Mouse (Mus musculus): ENCODE measurements around the gene Plekha1. TPM values are rescaled to one million over a fixed set of nuclear protein-coding genes. Genes with fewer than 3 reads are reported as not detected.

Gene Plekha1
- polyA plus RNA-seq, 1 experiment = 63.3 TPM

DNA sequence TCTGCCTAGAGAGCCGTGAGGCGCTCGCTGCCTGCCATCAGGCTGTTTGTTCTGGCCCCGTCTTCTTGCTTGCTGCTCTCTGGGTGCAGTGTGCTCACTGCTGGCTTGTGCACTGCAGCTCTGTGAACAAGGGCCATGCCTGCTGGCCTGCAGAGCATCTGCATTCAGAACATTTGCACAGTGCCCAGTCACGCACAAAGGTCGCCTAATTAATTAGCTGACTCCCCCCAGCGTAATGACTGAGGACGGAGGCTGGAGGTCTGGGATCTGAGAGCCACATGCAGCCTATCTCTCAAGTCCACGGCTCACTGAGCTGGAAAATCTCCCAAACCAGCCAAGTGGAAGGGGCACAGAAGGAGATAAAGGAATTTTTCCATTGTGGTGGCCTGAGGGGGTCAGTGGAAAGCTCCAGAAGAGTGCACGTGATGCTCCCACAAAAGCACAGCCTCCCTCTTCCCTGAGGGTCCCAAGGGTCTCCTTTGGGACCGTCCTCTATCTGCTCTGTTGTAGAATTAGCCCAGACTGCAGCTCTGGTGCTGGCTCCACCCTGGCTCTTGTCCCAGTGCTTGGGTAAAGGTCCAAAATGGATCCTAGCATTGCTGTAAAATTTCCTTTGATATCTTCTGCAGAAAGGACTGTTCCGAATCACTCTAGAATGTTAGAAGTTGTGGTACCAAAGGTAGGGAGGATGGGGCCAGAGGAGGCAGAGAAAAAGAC, 27.5 kb upstream of the Plekha1 start:
- H3K27me3 ChIP-seq (replicated peaks; ENCODE audit: control insufficient read depth, insufficient read depth, low read length) = no peaks in the 10 kb centered on the region
- H3K27ac ChIP-seq (ENCODE audit: insufficient read depth, low read depth, low read length) = peak overlapping the region; percentile 81
- H3K4me3 ChIP-seq (ENCODE audit: insufficient read depth, low read depth, low read length) = no peak overlapping the region
- no peaks in the 10 kb centered on the region for H3K36me3 ChIP-seq (ENCODE audit: control insufficient read depth, insufficient read depth, low read length)
- H3K4me1 ChIP-seq (ENCODE audit: control insufficient read depth, insufficient read depth, low read length) = peaks cover 33% of the 10 kb centered on the region
- TF ChIP-seq CTCF (conservative IDR thresholded peaks at IDR 0.05; ENCODE audit: insufficient read depth, insufficient read length, low read depth, low read length) = no peak
- no peak for TF ChIP-seq POLR2A (IDR thresholded peaks at IDR 0.05; ENCODE audit: low read depth, low read length)
- DNase-seq = peak; percentile 94
- 21% methylated on average over 12 of the region's 12 CpGs for WGBS

- TF ChIP-seq CTCF (conservative IDR thresholded peaks at IDR 0.05; ENCODE audit: insufficient read depth, insufficient read length, low read depth, low read length) = no peak
- TF ChIP-seq POLR2A (IDR thresholded peaks at IDR 0.05; ENCODE audit: low read depth, low read length) = no peak
Observed at GRCm38 (mm10) chr7:130838658-130839025, 26.9 kb upstream of the Plekha1 start.

GRCm38 (mm10) chr7:130839380-130840100, 26.0 kb upstream of the Plekha1 start:
- TF ChIP-seq CTCF (conservative IDR thresholded peaks at IDR 0.05; ENCODE audit: insufficient read depth, insufficient read length, low read depth, low read length) (no peak), POLR2A (IDR thresholded peaks at IDR 0.05; ENCODE audit: low read depth, low read length) (no peak)
- Histone ChIP-seq H3K36me3 (ENCODE audit: control insufficient read depth, insufficient read depth, low read length) (no peaks in the 10 kb centered on the region), H3K4me1 (ENCODE audit: control insufficient read depth, insufficient read depth, low read length) (peaks cover 32% of the 10 kb centered on the region), H3K27ac (ENCODE audit: insufficient read depth, low read depth, low read length) (no peak overlapping the region), H3K4me3 (ENCODE audit: insufficient read depth, low read depth, low read length) (no peak overlapping the region), H3K27me3 (replicated peaks; ENCODE audit: control insufficient read depth, insufficient read depth, low read length) (no peaks in the 10 kb centered on the region)
- no peak for DNase-seq
- 91% methylated on average over 12 of the region's 12 CpGs for WGBS

More at GRCm38 (mm10) chr7:130838658-130839025, 26.9 kb upstream of the Plekha1 start:
- 50% methylated on average over 3 of the region's 3 CpGs for WGBS
- Histone ChIP-seq H3K4me1 (ENCODE audit: control insufficient read depth, insufficient read depth, low read length) (peaks cover 33% of the 10 kb centered on the region), H3K4me3 (ENCODE audit: insufficient read depth, low read depth, low read length) (no peak overlapping the region), H3K27ac (ENCODE audit: insufficient read depth, low read depth, low read length) (peak overlapping the region; percentile 76), H3K36me3 (ENCODE audit: control insufficient read depth, insufficient read depth, low read length) (no peaks in the 10 kb centered on the region), H3K27me3 (replicated peaks; ENCODE audit: control insufficient read depth, insufficient read depth, low read length) (no peaks in the 10 kb centered on the region)
- DNase-seq = no peak

GRCm38 (mm10) chr7:130847164-130847718, 18.3 kb upstream of the Plekha1 start:
- H3K4me3 ChIP-seq (ENCODE audit: insufficient read depth, low read depth, low read length) = no peak overlapping the region
- TF ChIP-seq POLR2A (IDR thresholded peaks at IDR 0.05; ENCODE audit: low read depth, low read length) = no peak
- no peak for TF ChIP-seq CTCF (conservative IDR thresholded peaks at IDR 0.05; ENCODE audit: insufficient read depth, insufficient read length, low read depth, low read length)
- 89% methylated on average over 17 of the region's 17 CpGs for WGBS

GRCm38 (mm10) chr7:130854684-130855292, 10.8 kb upstream of the Plekha1 start:
- H3K27me3 ChIP-seq (replicated peaks; ENCODE audit: control insufficient read depth, insufficient read depth, low read length) = no peaks in the 10 kb centered on the region
- H3K4me3 ChIP-seq (ENCODE audit: insufficient read depth, low read depth, low read length) = no peak overlapping the region
- H3K4me1 ChIP-seq (ENCODE audit: control insufficient read depth, insufficient read depth, low read length) = no peaks in the 10 kb centered on the region
- no peak overlapping the region for H3K27ac ChIP-seq (ENCODE audit: insufficient read depth, low read depth, low read length)
- DNase-seq = no peak
- TF ChIP-seq POLR2A (IDR thresholded peaks at IDR 0.05; ENCODE audit: low read depth, low read length) (no peak), CTCF (conservative IDR thresholded peaks at IDR 0.05; ENCODE audit: insufficient read depth, insufficient read length, low read depth, low read length) (no peak)
- H3K36me3 ChIP-seq (ENCODE audit: control insufficient read depth, insufficient read depth, low read length) = no peaks in the 10 kb centered on the region
- 85% methylated on average over 4 of the region's 4 CpGs for WGBS

More at GRCm38 (mm10) chr7:130847164-130847718, 18.3 kb upstream of the Plekha1 start:
- Histone ChIP-seq H3K27me3 (replicated peaks; ENCODE audit: control insufficient read depth, insufficient read depth, low read length) (no peaks in the 10 kb centered on the region), H3K27ac (ENCODE audit: insufficient read depth, low read depth, low read length) (no peak overlapping the region), H3K36me3 (ENCODE audit: control insufficient read depth, insufficient read depth, low read length) (no peaks in the 10 kb centered on the region), H3K4me1 (ENCODE audit: control insufficient read depth, insufficient read depth, low read length) (no peaks in the 10 kb centered on the region)
- DNase-seq = no peak

DNA sequence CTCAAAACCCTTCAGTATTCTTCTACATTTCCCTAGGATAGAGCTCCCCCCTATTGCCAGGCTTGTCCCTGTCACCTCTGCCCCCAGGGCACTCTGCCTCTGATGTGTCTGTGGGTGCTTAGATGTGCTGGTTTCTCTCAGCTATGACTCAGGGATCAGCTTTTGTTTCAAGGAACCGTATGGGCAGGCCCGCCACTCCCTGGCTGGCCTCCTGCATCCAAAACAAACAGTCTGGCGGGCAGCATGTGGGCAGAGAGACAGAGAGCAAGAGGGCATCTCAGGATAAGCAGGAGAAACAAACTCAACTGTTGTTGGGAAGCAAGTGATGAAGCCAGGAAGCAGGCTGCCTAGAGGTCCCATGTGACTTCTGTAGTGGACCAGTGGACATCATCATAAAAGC, 9.9 kb upstream of the Plekha1 start:
- DNase-seq = peak; percentile 41

More for the DNA sequence above, 9.9 kb upstream of the Plekha1 start:
- Histone ChIP-seq H3K27ac (ENCODE audit: insufficient read depth, low read depth, low read length) (no peak overlapping the region), H3K27me3 (replicated peaks; ENCODE audit: control insufficient read depth, insufficient read depth, low read length) (no peaks in the 10 kb centered on the region), H3K4me3 (ENCODE audit: insufficient read depth, low read depth, low read length) (no peak overlapping the region), H3K4me1 (ENCODE audit: control insufficient read depth, insufficient read depth, low read length) (no peaks in the 10 kb centered on the region), H3K36me3 (ENCODE audit: control insufficient read depth, insufficient read depth, low read length) (no peaks in the 10 kb centered on the region)
- 59% methylated on average over 3 of the region's 3 CpGs for WGBS
- no peak for TF ChIP-seq CTCF (conservative IDR thresholded peaks at IDR 0.05; ENCODE audit: insufficient read depth, insufficient read length, low read depth, low read length)

Data from kidney, adult 2 months (tissue).